Mouse (Mus musculus) kidney, embryonic 16.5 days (tissue): Measurements from ENCODE around the gene Edc3. TPM values are rescaled to one million over a fixed set of nuclear protein-coding genes. Genes with fewer than 3 reads are reported as not detected.

ENCODE experiments used
- ATAC-seq: fragments of 200-750 bp; cut with Nextera tagmentation; 2 replicates; pipeline ENCODE4 v1.8.0; 2017; ENCODE audit warnings: moderate TSS enrichment; ENCODE audit not compliant: low FRiP score, low TSS enrichment
- H3K27ac ChIP-seq: fragments of 300-500 bp; sonication (generic); 2 replicates; pipeline ENCODE4 v1.5.1; 2014; ENCODE audit warnings: low read length
- H3K27me3 ChIP-seq: fragments of 300-500 bp; sonication (generic); 2 replicates; pipeline ENCODE4 v1.6.1; 2014; ENCODE audit warnings: low read length, control low read depth, mixed read lengths; ENCODE audit not compliant: insufficient read depth
- H3K36me3 ChIP-seq: fragments of 300-500 bp; sonication (generic); 2 replicates; pipeline ENCODE4 v1.6.1; 2014; ENCODE audit warnings: low read length, control low read depth, mixed read lengths; ENCODE audit not compliant: insufficient read depth
- H3K4me1 ChIP-seq: fragments of 300-500 bp; sonication (generic); 2 replicates; pipeline ENCODE4 v1.6.1; 2014; ENCODE audit warnings: low read length, control low read depth, mixed read lengths; ENCODE audit not compliant: insufficient read depth
- H3K4me2 ChIP-seq: fragments of 300-500 bp; sonication (generic); replicated peaks from 2 replicates; pipeline ENCODE4 v1.6.1; 2014; ENCODE audit warnings: low read depth, low read length
- H3K4me3 ChIP-seq: fragments of 300-500 bp; sonication (generic); 2 replicates; pipeline ENCODE4 v1.5.1; 2014; ENCODE audit warnings: mild to moderate bottlenecking, low read length
- H3K9ac ChIP-seq: fragments of 300-500 bp; sonication (generic); replicated peaks from 2 replicates; pipeline ENCODE4 v1.6.1; 2014; ENCODE audit warnings: low read length
- H3K9me3 ChIP-seq: fragments of 300-500 bp; sonication (generic); 2 replicates; pipeline ENCODE4 v1.6.1; 2016; ENCODE audit warnings: low read length, control low read depth
- WGBS: fragments of 180-500 bp; shearing (Covaris S2); extraction: QIAGEN DNeasy Blood & Tissue Kit; methylation state at CpG from one replicate; pipeline ENCODE4 v1.1.7; 2014; 5-methylcytosine and 5-hydroxymethylcytosine counted together
- polyA plus RNA-seq: library from polyadenylated mRNA; unstranded; fragments of >200 nt; fragmentation: Nextera tagmentation; extraction: Ambion mirVana; gene quantifications from 2 replicates; pipeline ENCODE4 v1.2.1, GENCODE M21; 2015

Gene Edc3
- polyA plus RNA-seq, 1 experiment from 2014 or later: 41.2 TPM

DNA sequence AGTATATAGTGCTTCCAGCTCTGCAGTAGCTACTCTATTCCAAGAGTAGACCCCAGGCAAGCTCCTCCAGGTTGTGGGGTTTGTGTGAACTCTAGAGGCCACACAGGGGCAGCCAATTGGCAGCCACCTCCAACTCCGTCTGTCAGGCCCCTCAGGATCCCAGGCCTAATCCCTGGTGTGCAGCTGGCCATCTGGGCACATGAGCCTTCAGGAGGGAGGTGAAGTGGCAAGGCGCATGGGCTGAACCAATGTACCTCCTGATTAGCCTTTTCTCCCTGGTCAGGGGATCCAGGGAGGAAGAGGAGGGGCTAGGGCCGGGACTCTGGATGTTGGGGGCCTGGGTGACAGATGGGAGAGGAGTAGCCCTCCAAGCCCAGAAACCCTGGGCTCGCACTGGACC is 67.4 kb downstream of the Edc3 start:
- H3K4me3 ChIP-seq: no peak overlapping the region
- ATAC-seq: no peak
- no peak overlapping the region for H3K27ac ChIP-seq
- H3K9ac ChIP-seq: no peak overlapping the region
- H3K4me1 ChIP-seq: no peaks in the 10 kb centered on the region
- 53% methylated on average over 4 of the region's 4 CpGs for WGBS
- no peaks in the 10 kb centered on the region for H3K36me3 ChIP-seq
- H3K27me3 ChIP-seq: no peaks in the 10 kb centered on the region
- H3K4me2 ChIP-seq: no peak overlapping the region
- H3K9me3 ChIP-seq: no peaks in the 10 kb centered on the region

DNA sequence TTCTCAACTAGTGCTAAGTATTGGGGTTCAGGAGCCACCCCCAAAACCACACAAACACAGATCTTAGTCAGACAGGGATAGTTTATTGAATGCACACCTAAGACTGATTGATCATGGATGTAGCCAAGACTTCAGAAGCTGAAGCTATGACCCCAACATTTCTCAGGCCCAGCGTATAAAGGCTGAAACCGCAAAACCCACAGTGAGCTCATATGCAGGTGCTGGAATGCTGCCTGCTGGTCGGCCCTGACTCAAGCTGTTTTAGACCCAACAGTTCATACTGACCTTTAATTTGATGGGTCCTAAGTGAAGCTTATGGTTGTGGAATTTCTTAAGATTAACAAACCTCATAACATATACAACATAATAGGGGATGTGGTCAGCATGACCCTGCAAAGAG is 74.3 kb downstream of the Edc3 start:
- Histone ChIP-seq H3K4me3 (no peak overlapping the region), H3K27ac (no peak overlapping the region), H3K36me3 (no peaks in the 10 kb centered on the region), H3K4me2 (no peak overlapping the region), H3K9ac (no peak overlapping the region), H3K4me1 (no peaks in the 10 kb centered on the region), H3K9me3 (peaks cover 3% of the 10 kb centered on the region; the same call in 1 of the 2 replicates), H3K27me3 (no peaks in the 10 kb centered on the region)
- no peak for ATAC-seq
- WGBS: 87% methylated on average over 3 of the region's 3 CpGs

DNA sequence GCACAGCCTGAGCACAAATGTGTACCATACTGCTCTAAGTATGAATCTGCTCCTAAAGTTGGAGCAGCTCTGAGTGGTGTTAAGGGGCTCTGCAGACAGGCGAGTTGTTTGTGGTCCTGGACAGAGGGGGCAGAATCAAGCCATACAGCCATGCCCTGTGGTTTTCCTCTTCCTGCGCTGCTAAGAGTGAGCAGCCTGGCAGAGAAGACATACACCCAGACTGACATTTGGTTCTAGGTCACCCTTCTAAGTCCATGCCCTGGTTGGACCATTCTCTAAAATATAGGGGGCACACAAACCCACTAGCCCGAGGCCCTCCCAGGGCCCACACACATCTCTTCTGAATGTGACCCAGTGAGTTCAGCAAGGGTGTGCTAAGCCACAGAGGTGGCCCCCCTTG is 81.4 kb downstream of the Edc3 start:
- Histone ChIP-seq H3K9me3 (peaks cover 3% of the 10 kb centered on the region; the same call in 1 of the 2 replicates), H3K4me3 (no peak overlapping the region), H3K27me3 (no peaks in the 10 kb centered on the region), H3K4me2 (no peak overlapping the region), H3K27ac (no peak overlapping the region), H3K9ac (no peak overlapping the region), H3K36me3 (peaks cover 6% of the 10 kb centered on the region), H3K4me1 (no peaks in the 10 kb centered on the region)
- no peak for ATAC-seq
- 81% methylated on average over 3 of the region's 3 CpGs for WGBS

DNA sequence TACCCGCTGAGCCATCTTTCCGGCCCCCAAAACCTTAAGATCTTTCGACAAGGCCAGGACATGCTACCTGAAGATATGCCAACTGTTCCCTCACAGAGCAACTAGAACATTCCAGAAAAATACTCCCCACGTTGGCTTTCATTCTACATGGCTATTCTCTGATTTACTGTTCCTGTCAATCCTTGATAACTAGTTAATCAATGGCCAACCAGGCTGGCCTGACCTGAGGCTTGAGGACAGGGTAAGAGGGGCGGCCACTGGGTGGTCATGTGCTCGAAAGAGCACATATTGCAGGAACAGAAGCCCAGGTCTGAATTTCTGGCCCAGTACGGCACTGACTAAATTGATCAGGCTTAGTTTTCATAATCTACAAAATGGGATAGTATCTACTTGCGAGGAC is 89.1 kb downstream of the Edc3 start:
- no peak overlapping the region for H3K4me3 ChIP-seq
- H3K36me3 ChIP-seq: peaks cover 15% of the 10 kb centered on the region
- no peak overlapping the region for H3K4me2 ChIP-seq
- peaks cover 21% of the 10 kb centered on the region for H3K4me1 ChIP-seq
- no peaks in the 10 kb centered on the region for H3K9me3 ChIP-seq
- H3K9ac ChIP-seq: no peak overlapping the region
- H3K27me3 ChIP-seq: no peaks in the 10 kb centered on the region
- no peak overlapping the region for H3K27ac ChIP-seq
- ATAC-seq: no peak
- 84% methylated on average over 8 of the region's 8 CpGs for WGBS

DNA sequence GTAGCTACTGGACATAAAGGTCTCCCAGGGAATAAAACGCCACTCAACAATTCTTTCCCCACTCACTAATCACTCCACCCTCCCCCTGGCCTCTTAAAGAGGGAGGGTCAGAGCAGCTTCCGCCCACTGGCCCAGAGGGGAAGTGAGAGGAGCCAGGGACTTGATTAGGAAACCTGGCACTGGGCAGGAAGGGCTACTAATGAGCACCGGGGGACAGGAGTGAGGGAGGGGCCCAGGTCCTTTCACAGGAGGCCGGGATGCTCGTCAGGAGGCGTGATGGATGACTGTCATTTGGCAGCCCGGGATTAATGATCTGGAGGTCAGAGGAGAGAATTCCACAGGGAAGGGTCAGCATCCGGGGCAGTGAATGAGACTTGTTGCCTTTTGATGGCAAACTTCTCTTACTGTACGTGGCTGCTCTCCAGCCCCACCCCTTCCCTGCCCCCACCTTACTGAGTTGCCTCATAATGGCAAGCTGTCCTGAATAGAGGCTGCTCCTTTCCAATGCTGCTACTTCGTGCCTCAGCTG is 90.4 kb downstream of the Edc3 start:
- Histone ChIP-seq H3K4me2 (peak overlapping the region; percentile 13; the same call in 1 of the 2 replicates), H3K27me3 (no peaks in the 10 kb centered on the region)
- WGBS: 6% methylated on average over 10 of the region's 10 CpGs

DNA sequence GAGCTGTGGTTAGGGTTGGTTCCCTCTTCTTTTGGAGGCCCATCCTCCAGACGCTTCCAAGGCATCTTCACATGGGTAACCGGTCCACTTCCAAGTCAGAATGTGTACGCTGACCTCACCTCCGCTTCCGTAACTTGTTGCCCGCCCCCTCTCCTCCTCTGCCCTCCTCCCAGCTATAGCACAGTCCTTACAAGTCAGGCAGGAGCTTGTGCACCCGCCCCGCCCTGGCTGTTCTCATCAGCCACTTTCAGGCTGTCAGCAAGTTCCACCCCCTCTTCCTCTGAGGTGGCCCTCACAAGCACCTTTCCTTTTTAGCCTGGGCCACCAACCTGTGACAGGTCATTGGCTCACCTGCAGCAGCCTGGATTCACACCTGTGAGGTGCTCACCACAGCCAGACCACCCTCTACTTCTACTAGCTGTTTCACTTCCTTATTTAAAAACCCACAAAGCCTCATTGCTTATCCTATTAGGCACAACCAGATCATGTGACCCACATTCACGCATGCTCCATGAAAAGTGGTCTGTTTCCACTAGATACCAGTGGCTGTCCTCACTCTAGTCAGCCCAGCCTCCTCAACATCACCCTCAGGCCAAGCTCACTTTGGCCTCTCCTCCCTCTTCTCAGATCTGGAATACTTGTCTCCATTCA is 92.1 kb downstream of the Edc3 start:
- 90% methylated on average over 9 of the region's 9 CpGs for WGBS
- H3K4me2 ChIP-seq: no peak overlapping the region
- ATAC-seq: no peak
- no peak overlapping the region for H3K4me3 ChIP-seq
- no peak overlapping the region for H3K27ac ChIP-seq
- H3K9me3 ChIP-seq: no peaks in the 10 kb centered on the region
- peaks cover 4% of the 10 kb centered on the region; the same call in 1 of the 2 replicates for H3K36me3 ChIP-seq
- peaks cover 30% of the 10 kb centered on the region for H3K4me1 ChIP-seq
- H3K9ac ChIP-seq: no peak overlapping the region
- H3K27me3 ChIP-seq: no peaks in the 10 kb centered on the region

More for the DNA sequence above, 90.4 kb downstream of the Edc3 start:
- peaks cover 13% of the 10 kb centered on the region for H3K36me3 ChIP-seq
- no peak overlapping the region for H3K27ac ChIP-seq
- no peak overlapping the region for H3K4me3 ChIP-seq
- no peaks in the 10 kb centered on the region for H3K9me3 ChIP-seq
- peak; percentile 73 for ATAC-seq
- peaks cover 26% of the 10 kb centered on the region for H3K4me1 ChIP-seq
- H3K9ac ChIP-seq: no peak overlapping the region

Other genes starting within 250 kb of the Edc3 start
- gene Scamp5, start 240.5 kb upstream of the Edc3 start, polyA plus RNA-seq: 17.7 and 20.2 TPM in 2 replicates
- gene Rpp25, start 204.5 kb upstream of the Edc3 start, polyA plus RNA-seq: 5.5 and 6.4 TPM in 2 replicates
- 670 and 691 TPM in 2 replicates for gene Cox5a, start 187.3 kb upstream of the Edc3 start, polyA plus RNA-seq
- gene Fam219b, start 171.0 kb upstream of the Edc3 start, polyA plus RNA-seq: 19.0 and 19.8 TPM in 2 replicates
- gene Mpi, start 155.8 kb upstream of the Edc3 start, polyA plus RNA-seq: 54.6 and 57.2 TPM in 2 replicates
- gene Scamp2, start 147.6 kb upstream of the Edc3 start, polyA plus RNA-seq: 93.4 and 101 TPM in 2 replicates
- 18.3 and 22.7 TPM in 2 replicates for gene Ulk3, start 119.1 kb upstream of the Edc3 start, polyA plus RNA-seq
- gene Cplx3, start 102.3 kb upstream of the Edc3 start, polyA plus RNA-seq: not detected in 2 replicates
- gene Lman1l, start 87.8 kb upstream of the Edc3 start, polyA plus RNA-seq: not detected in 2 replicates
- 27.2 and 31.6 TPM in 2 replicates for gene Csk, start 54.9 kb upstream of the Edc3 start, polyA plus RNA-seq
- not detected in 2 replicates for gene Cyp1a2, start 24.8 kb upstream of the Edc3 start, polyA plus RNA-seq
- 0.23 and 0.25 TPM in 2 replicates for gene Cyp1a1, start 20.6 kb upstream of the Edc3 start, polyA plus RNA-seq
- 82.0 and 90.0 TPM in 2 replicates for gene Clk3, start 57.3 kb downstream of the Edc3 start, polyA plus RNA-seq
- 6.0 and 8.6 TPM in 2 replicates for gene Arid3b, start 128.3 kb downstream of the Edc3 start, polyA plus RNA-seq
- 119 and 128 TPM in 2 replicates for gene Ubl7, start 202.4 kb downstream of the Edc3 start, polyA plus RNA-seq
- 0.32 and 0.56 TPM in 2 replicates for gene Sema7a, start 231.6 kb downstream of the Edc3 start, polyA plus RNA-seq